Mouse (Mus musculus) myocyte (in vitro differentiated cells): ENCODE data around the gene Nptxr.

Experiments
- CEBPB ChIP-seq: IDR thresholded peaks from 2 replicates; pipeline ENCODE4 v1.6.1; 2011; ENCODE audit warnings: mild to moderate bottlenecking, moderate library complexity; ENCODE audit not compliant: poor library complexity, insufficient read depth, severe bottlenecking
- MYOG ChIP-seq, 3 experiments: IDR thresholded peaks; one replicate each; pipeline ENCODE4 v1.6.1; 2011; ENCODE audit warnings: control low read depth in 2 of 3, low read depth in 2 of 3, mild to moderate bottlenecking in 2 of 3; ENCODE audit not compliant: insufficient read length in 2 of 3, control insufficient read depth in 1 of 3, insufficient read depth in 1 of 3
- POLR2A ChIP-seq: IDR thresholded peaks from one replicate; pipeline ENCODE4 v1.6.1; 2011; ENCODE audit warnings: low read depth, mild to moderate bottlenecking, control low read depth, moderate library complexity; ENCODE audit not compliant: insufficient read length
- POLR2AphosphoS2 ChIP-seq: IDR thresholded peaks from one replicate; pipeline ENCODE4 v1.6.1; 2011; ENCODE audit warnings: low read depth, control low read depth; ENCODE audit not compliant: insufficient read length

DNA sequence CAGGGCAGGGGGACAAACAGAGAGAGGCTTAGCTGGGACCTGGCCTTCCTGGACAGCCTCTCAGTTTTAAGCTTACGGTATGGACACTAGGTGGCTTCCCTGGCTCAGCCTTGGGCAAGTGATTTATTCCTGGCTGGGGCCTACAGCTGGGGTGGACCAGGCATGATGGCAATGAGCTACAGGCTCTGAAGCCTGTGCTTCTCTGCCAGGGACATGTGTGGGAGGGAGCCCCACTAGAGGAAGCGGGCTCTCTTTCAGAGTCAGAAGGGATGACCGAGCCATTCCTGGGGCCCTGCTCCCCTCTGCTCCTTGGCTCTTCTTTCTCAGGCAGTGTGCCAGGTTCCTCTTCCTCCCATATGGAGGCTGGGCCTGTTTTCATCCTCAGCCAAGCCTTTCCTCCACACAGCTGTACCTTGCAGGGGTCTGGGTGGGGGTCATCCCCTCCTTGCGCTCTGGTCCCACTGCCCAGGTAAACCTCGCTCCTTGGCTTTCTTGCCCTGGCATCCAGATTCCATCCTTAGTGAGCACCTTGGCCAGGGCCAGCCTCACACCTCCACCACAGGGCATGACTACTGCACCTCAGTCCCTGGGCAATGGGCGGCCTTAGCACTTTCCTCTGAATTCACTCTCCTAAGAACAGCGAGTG lies 40.8 kb downstream of the Nptxr start:
- TF ChIP-seq MYOG (IDR thresholded peaks at IDR 0.05; ENCODE audit: control insufficient read depth in 1 of 3, insufficient read depth in 1 of 3, insufficient read length in 2 of 3, low read depth in 2 of 3) (no peak), POLR2AphosphoS2 (no peak), POLR2A (no peak), CEBPB (no peak)
